Comparison of ENCODE assay signal across 9 mouse cellular contexts in the genomic region with DNA sequence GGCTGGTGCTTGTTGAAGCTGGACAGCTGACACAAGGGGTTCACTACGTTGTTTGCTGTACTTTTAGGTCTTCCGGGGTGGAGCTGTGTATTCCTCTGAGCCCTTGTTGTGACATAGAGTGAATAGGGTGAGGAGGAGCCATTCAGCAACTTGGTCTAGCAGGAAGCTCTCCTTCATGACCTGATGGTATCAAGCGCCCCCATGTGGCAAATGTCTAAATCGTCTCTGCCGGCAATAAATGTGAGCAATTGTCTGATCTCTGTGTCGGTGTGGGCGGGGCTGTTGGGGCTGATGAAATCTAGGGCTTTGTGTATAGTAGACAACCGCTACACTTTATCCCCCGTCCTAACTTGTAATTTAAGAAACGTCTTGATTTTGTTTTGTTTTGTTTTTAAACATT.
DNase-seq lines count a peak whose midpoint lies in the region; ATAC-seq lines count a peak whose summit lies in the region.
"Had no signal": no experiment of that assay in that cellular context is flagged by ENCODE, and none has a peak within 500 bp of the region (broad histone marks: within the 10 kb centered on the region; RNA-seq: fewer than 3 reads in every experiment).

No protein-coding gene starts in this region.

- ATAC-seq in CD4-positive, CD25-positive, alpha-beta regulatory T cell, adult 4 months, result peak; percentile 97
- ATAC-seq in heart, embryonic 14.5 days (ENCODE audit: insufficient number of reproducible peaks, insufficient read depth, low FRiP score, low read depth), result no peak
- peak; percentile 6 for ATAC-seq in liver, embryonic 13.5 days (ENCODE audit: low read depth)
- ATAC-seq in stomach, embryonic 15.5 days (ENCODE audit: insufficient read depth, low FRiP score, low read depth), result peak; percentile 47; the same call in 1 of the 2 replicates

- WGBS in forebrain, embryonic 10.5 days, result 6% methylated on average over 10 of the region's 10 CpGs
- WGBS in heart, embryonic 14.5 days, result 3% methylated on average over 10 of the region's 10 CpGs
- WGBS in liver, embryonic 13.5 days (ENCODE audit: insufficient replicate concordance), result under 1% methylated on average over 10 of the region's 10 CpGs
- 2% methylated on average over 10 of the region's 10 CpGs for WGBS in stomach, embryonic 15.5 days

- H3K9ac ChIP-seq in heart, embryonic 14.5 days (ENCODE audit: low read length), result no peak overlapping the region; the same call in 1 of the 2 replicates
- peak overlapping the region; percentile 36; the same call in 1 of the 2 replicates for H3K9ac ChIP-seq in liver, embryonic 13.5 days
- H3K9ac ChIP-seq in stomach, embryonic 15.5 days, result no peak overlapping the region

- peak; percentile 90 for DNase-seq in c-Kit-positive CD71-negative TER-119-negative erythroid progenitor cells, embryonic 14.5 days (ENCODE audit: low read depth)
- DNase-seq in forebrain, embryonic 10.5 days (ENCODE audit: extremely low spot score, low spot score), result peak; percentile 83
- DNase-seq in kidney, postnatal 10 days, result peak; percentile 93
- peak; percentile 86 for DNase-seq in liver, embryonic 13.5 days
- DNase-seq in neural tube, embryonic 10.5 days (ENCODE audit: extremely low spot score, low spot score), result peak; percentile 86

- H3K4me3 ChIP-seq in forebrain, embryonic 10.5 days, result no peak overlapping the region; the same call in 1 of the 2 replicates
- no peak overlapping the region for H3K4me3 ChIP-seq in heart, embryonic 14.5 days (ENCODE audit: control insufficient read depth in 1 of 2, insufficient read depth in 1 of 2, low read depth in 1 of 2, low read length in 2 of 2)
- no peak overlapping the region for H3K4me3 ChIP-seq in liver, embryonic 13.5 days (replicated peaks)
- H3K4me3 ChIP-seq in stomach, embryonic 15.5 days (replicated peaks), result no peak overlapping the region
- H3K4me3 ChIP-seq: erythroblast, embryonic 14.5 days had no signal

- no peaks in the 10 kb centered on the region for H3K9me3 ChIP-seq in forebrain, embryonic 10.5 days
- H3K9me3 ChIP-seq in heart, embryonic 14.5 days (ENCODE audit: control insufficient read depth, low read length), result no peaks in the 10 kb centered on the region
- no peaks in the 10 kb centered on the region for H3K9me3 ChIP-seq in liver, embryonic 13.5 days (replicated peaks)
- H3K9me3 ChIP-seq in stomach, embryonic 15.5 days, result no peaks in the 10 kb centered on the region

- 0 out of 2 replicates have a peak overlapping the region, but pooled peaks have one; percentile 12 for H3K4me2 ChIP-seq in heart, embryonic 14.5 days (ENCODE audit: low read length)
- H3K4me2 ChIP-seq in liver, embryonic 13.5 days, result peak overlapping the region; percentile 22
- H3K4me2 ChIP-seq in stomach, embryonic 15.5 days, result peak overlapping the region; percentile 34; the same call in 1 of the 2 replicates

- H3K4me1 ChIP-seq in forebrain, embryonic 10.5 days, result peaks cover 8% of the 10 kb centered on the region
- peaks cover 0 to 2% of the 10 kb centered on the region in 2 experiments; a peak in 1 of 4 replicates for H3K4me1 ChIP-seq in heart, embryonic 14.5 days (ENCODE audit: control insufficient read depth in 2 of 2, insufficient read depth in 2 of 2, low read length in 2 of 2)
- H3K4me1 ChIP-seq in liver, embryonic 13.5 days (replicated peaks), result peaks cover 51% of the 10 kb centered on the region
- no peaks in the 10 kb centered on the region for H3K4me1 ChIP-seq in stomach, embryonic 15.5 days

- no peak overlapping the region for H3K27ac ChIP-seq in forebrain, embryonic 10.5 days
- no peak overlapping the region for H3K27ac ChIP-seq in heart, embryonic 14.5 days (replicated peaks in 1 of 2; ENCODE audit: control insufficient read depth in 1 of 2, insufficient read depth in 1 of 2, low read depth in 2 of 2, low read length in 2 of 2)
- peak overlapping the region; percentile 99 for H3K27ac ChIP-seq in liver, embryonic 13.5 days
- no peak overlapping the region for H3K27ac ChIP-seq in stomach, embryonic 15.5 days

- no peaks in the 10 kb centered on the region for H3K36me3 ChIP-seq in forebrain, embryonic 10.5 days (replicated peaks)
- H3K36me3 ChIP-seq in heart, embryonic 14.5 days (ENCODE audit: control insufficient read depth, insufficient read depth, low read length), result no peaks in the 10 kb centered on the region
- no peaks in the 10 kb centered on the region for H3K36me3 ChIP-seq in liver, embryonic 13.5 days
- no peaks in the 10 kb centered on the region for H3K36me3 ChIP-seq in stomach, embryonic 15.5 days

- H3K27me3 ChIP-seq in forebrain, embryonic 10.5 days (ENCODE audit: poor library complexity, severe bottlenecking), result no peaks in the 10 kb centered on the region
- no peaks in the 10 kb centered on the region for H3K27me3 ChIP-seq in heart, embryonic 14.5 days (ENCODE audit: control insufficient read depth, insufficient read depth, low read length)
- H3K27me3 ChIP-seq in liver, embryonic 13.5 days, result no peaks in the 10 kb centered on the region
- H3K27me3 ChIP-seq in stomach, embryonic 15.5 days (replicated peaks), result no peaks in the 10 kb centered on the region
